Mouse (Mus musculus): ENCODE data around the gene Mdga1.

Gene Mdga1

GRCm38 (mm10) chr17:29920089-29920488 is 49.8 kb downstream of the Mdga1 start:
- no peak for DNase-seq (ENCODE audit: low spot score)

GRCm38 (mm10) chr17:29919552-29919920 is 50.4 kb downstream of the Mdga1 start:
- DNase-seq (ENCODE audit: low spot score) = no peak

DNA sequence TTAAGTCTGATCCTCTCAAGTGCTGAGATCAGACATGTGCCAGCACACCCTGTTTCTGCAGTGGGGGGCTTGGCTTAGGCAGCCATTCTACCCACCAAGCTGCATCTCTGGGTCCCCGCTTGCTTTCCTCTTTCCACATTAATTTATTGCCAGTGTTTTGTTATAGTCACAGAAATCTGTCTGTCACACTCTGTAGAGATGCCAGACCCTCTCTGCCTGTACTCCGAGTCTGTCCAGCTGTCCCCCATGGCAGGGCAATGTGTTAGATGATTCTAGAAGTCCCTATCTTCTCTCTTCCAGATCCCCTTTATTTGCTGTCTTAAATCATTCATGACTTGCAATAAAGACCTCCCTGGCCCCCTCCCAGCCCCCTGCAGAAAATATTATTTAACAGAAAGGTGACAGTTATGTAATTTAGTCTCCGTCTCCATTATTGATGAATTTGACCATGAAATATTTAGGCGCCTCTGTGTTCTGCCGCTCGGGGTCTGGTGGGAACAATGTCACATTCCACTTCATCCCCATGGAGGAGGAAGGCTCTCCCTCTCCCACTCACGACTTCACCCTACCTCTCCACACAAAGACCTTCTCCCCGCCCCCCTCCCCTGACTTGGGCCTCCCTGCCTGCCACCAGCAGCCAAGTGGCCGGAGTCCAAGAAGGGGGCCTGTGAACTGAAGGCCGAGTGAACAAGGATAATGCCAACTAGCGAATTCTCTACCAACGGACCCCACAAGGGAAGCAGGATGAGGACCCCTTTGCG is 50.9 kb downstream of the Mdga1 start:
- no peak for DNase-seq (ENCODE audit: low spot score)

- no peak for DNase-seq (ENCODE audit: low spot score)
Observed at GRCm38 (mm10) chr17:29916968-29917367, 52.9 kb downstream of the Mdga1 start.

DNA sequence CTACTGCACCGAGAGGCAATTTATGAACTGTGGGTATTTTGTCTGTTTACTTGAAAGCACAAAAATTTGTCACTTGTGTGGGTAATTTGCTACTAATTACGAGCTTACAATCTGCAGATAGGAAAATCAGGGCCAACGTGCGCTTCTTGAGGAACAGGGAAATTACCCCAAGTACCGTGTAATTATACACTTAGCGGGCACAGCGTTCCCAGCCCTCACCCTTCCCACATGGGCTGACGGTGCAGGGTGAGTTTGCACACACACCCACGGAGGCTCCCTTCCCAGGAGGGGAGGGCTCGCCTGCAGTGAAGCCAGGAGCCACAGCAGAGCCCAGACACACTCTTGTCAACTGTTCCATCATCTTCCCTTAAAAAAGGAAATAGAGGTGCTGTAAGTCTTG is 54.1 kb downstream of the Mdga1 start:
- DNase-seq (ENCODE audit: low spot score) = no peak

DNA sequence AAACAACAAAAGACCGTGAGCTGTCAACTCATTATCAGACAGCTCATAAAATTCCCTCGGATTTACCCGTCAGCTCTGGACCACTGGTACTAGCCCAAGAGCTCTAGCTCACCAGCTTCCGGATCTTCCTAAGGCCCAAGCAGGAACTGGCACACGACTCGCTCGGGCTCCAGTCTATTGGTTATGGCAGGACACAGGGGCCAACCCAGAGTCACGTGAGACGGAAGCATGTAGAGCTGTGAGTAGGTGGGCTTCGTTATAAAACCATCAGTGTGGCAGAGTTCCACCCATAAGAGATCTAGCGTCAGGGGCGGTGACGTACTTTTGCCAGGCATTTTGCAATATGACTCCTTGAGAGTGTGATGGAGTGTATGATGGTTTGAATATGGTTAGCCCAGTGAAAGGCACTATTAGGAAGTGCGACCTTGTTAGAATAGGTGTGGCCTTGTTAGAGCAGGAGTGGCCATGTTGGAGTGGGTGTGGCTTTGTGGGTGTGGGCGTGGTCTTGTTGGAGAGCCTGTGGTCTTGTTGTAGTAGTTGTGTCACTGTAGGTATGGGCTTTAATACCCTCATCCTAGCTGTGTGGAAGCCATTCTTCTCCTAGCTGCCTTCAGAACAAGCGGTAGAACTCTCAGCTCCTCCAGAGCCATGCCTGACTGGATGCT is 56.5 kb downstream of the Mdga1 start:
- DNase-seq (ENCODE audit: low spot score) = no peak

DNA sequence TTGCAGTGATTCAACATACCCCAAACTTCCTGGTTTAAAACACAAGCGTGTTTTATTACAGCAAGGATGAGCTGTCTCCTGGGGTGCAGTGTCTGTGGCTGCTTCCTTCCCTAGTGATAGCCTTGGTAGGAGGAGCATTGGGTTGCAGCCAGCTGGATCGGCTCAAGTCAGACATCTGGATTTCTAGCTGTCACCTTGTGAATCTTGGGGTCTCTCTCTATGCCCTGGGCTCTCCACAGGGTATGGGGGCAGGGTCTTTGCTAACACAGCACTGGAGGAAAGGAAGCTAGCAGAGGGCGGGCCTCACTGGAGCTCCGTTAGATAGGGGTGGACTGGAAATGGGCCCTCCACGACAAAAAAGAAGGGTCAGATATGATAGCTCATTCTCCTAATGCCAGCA is 57.2 kb downstream of the Mdga1 start:
- no peak for DNase-seq (ENCODE audit: low spot score)

DNA sequence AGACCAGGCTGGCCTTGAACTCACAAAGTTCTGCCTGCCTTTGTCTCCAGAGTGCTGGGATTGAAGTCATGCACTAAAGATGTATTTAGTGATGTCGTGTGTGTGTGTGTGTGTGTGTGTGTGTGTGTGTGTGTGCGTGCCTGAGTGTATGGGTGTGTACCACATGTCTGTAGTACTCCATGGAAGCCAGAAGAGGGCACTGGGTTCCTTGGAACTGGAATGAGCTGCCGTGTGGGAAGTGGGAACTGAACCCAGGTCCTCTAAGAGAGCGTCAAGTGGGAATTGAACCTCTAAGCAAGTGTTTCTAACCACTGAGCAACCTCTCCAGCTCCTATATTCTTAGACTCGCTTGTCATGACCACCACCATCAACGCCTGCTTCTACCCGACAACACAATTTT is 60.9 kb downstream of the Mdga1 start:
- no peak for DNase-seq (ENCODE audit: low spot score)

DNA sequence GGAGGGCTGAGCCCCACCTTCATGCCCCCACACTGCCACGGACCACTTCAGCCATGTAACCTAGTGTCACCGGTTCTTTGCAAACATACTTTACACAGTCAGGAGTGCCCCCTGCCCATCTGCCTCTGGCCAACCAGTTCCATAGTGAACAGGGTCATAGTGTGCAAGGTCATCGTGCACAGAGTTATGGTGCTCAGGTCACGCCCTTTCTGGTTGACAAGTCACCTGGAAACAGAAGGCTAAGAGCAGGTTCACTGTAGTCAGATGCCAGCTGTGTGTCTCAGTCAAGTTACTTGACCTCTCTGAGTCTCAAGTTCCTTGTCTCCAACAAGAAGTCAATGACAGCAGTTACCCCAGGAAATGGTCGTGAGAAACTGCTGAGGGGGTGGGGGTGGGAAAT is 65.2 kb downstream of the Mdga1 start:
- no peak for DNase-seq (ENCODE audit: low spot score)

GRCm38 (mm10) chr17:29902406-29903155 is 67.3 kb downstream of the Mdga1 start:
- no peak for DNase-seq (ENCODE audit: low spot score)

GRCm38 (mm10) chr17:29900289-29900688 is 69.6 kb downstream of the Mdga1 start:
- DNase-seq (ENCODE audit: low spot score) = no peak

- DNase-seq (ENCODE audit: low spot score) = no peak
Observed at GRCm38 (mm10) chr17:29896181-29897054, 73.5 kb downstream of the Mdga1 start.

DNA sequence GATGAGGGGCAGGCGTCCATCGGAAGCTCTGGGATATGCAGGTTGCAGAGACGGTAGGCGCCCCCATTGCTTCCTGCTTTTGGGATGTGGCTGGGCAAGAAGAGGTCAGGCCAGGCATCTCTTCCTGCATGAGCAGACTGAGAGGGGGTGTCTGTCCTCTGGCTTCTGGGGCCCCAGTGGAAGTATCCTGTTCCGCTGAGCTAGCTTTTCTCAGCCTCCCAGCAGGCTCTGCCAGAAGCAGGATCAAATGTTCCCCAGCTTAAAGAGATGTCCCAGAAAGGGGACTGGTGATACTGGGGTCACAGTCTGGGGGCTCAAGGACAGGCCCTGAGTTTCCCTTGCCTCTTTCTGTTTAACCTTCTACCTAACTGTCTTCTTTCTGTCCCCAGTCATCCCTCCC is 74.3 kb downstream of the Mdga1 start:
- DNase-seq (ENCODE audit: low spot score) = no peak

DNA sequence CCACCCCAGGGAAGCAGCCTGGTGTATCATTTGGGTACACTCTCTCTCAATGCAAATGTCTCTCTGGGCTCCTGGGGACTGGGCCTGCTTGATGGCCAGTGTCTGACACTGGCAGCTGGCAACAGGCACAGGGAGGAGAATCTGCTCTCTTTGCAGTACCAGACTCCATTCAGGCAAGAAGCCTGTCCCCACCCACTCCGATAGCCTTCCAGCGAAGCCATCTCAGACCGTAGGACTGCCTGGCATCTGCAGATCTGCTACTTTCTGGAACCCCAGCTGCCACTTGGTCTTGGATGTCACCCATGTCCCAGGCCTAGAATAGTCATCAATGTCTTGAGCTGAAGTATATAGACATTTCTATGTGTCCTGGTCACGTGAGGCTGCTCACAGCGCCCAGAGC is 74.9 kb downstream of the Mdga1 start:
- no peak for DNase-seq (ENCODE audit: low spot score)

DNA sequence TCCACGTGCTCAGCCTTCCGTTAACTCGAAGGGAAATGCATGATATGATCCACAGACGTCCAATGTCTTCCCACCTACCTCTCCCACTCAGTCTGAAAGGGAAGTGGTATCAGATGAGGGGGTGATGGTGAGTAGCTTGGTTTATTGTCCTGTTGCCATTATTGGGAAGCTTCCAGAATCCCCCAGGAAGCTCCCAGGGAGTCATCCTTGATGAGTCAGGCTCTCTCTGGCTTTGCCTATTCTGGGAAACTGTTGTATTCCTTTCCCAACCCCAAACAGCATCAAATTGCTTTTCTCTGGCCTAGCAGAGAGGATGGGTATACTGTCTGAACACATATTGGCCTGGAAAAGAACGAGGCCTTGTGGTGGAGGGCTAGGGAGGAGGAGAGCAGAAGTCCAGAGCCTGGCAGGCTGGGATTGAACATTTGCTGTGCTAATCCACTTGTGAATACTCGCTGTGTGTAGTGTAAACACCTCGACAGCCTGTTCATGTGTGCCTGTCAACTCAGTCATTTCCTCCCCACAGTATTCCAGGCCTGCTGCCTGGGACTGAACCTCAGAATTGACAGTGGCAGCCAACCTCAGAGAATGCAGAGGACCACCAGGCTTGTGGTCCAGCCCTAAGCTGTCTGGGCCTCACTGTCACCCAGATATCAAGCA is 79.3 kb downstream of the Mdga1 start:
- DNase-seq (ENCODE audit: low spot score) = no peak

- peak; percentile 11 for DNase-seq (ENCODE audit: low spot score)
Observed at GRCm38 (mm10) chr17:29888981-29889980, 80.6 kb downstream of the Mdga1 start.

DNA sequence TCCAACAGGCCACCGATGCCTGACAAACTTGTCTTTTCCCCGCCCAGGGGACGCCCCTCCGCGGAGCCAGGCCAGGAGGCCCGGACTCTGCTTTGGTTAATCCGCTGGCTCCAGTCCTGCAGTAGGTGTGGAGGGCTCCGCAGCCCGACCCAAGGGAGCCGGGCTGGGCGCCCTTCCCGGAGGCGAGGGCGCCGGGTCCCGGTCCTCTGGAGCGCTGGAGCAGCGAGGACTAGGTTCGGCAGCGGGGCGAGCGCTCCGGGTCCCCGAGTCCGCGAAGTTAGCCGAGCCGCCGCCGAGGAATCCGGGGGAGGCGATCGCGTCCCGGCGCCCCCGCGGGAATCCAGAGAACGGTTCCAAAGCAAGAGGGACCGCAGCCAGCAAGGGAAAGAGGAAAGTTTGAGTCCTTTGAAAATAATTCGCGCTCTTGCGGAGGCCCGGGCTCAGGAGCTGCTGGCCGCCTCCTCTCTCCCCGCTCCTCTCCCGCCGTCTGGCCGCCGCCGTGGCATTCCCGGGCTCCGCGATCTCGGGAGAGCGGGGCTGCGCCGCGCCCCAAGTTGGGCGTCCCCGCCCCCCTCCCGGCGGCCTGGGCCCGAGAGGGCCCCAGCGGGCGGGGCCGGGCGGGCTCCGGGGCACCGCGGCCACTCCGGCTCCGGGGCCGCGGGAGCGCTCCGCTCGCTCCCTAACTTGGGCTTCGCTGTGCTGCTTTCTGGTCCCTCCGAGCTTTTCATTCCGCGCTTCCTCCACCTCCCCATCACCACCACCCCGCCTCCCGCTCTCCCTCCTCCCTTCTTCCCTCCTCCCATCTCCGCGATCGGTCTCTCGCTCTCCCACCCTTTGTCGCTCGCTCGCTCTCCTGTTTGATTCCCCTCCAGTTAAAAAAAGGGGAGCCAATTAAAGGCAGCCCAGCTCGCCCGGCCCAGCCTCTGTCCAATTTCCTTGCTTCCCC is 81.7 kb downstream of the Mdga1 start:
- DNase-seq (ENCODE audit: low spot score) = peak; percentile 36

GRCm38 (mm10) chr17:29887271-29887880 is 82.5 kb downstream of the Mdga1 start:
- peak; percentile 39 for DNase-seq (ENCODE audit: low spot score)

Measured in urinary bladder, postnatal 25 days (tissue).